8 mouse cellular contexts compared by ENCODE assay signal in genomic region chr7:24507726-24508114, GRCm38 (mm10). TPM values are rescaled to one million over a fixed set of nuclear protein-coding genes. Genes with fewer than 3 reads are reported as not detected.
DNase-seq lines count a peak whose midpoint lies in the region; ATAC-seq and TF ChIP-seq lines count a peak whose summit lies in the region.

No protein-coding gene starts in this region.

- peak overlapping the region; percentile 51 for H3K4me3 ChIP-seq in heart, embryonic 11.5 days (ENCODE audit: low read depth, low read length)
- H3K4me3 ChIP-seq in ES-E14 (ENCODE audit: insufficient read depth in 1 of 2, low read depth in 1 of 2, low read length in 2 of 2, poor library complexity in 1 of 2, severe bottlenecking in 1 of 2) = peak overlapping the region; percentile 73 to 94
- H3K4me3 ChIP-seq in heart, postnatal 0 days (ENCODE audit: low read depth, low read length) = peak overlapping the region; percentile 64
- peak overlapping the region; percentile 81 for H3K4me3 ChIP-seq in liver, embryonic 16.5 days (ENCODE audit: low read depth, low read length)

- H3K4me1 ChIP-seq in heart, embryonic 11.5 days (ENCODE audit: control insufficient read depth, insufficient read depth, low read length) = peaks cover 8% of the 10 kb centered on the region
- H3K4me1 ChIP-seq in ES-E14 (ENCODE audit: control insufficient read depth in 2 of 2, insufficient read depth in 2 of 2, low read length in 2 of 2, poor library complexity in 1 of 2) = peaks cover 2 to 32% of the 10 kb centered on the region in 2 experiments; a peak in 2 of 4 replicates
- peaks cover 31% of the 10 kb centered on the region for H3K4me1 ChIP-seq in heart, postnatal 0 days (ENCODE audit: control insufficient read depth, insufficient read depth)
- peaks cover 15% of the 10 kb centered on the region for H3K4me1 ChIP-seq in liver, embryonic 16.5 days (ENCODE audit: control insufficient read depth, low read depth, low read length)

- in situ Hi-C loops in ES-E14 (cut with MboI; ENCODE audit: low sequenced_read_pairs in 2 of 2, unreplicated experiment in 2 of 2) = loop anchor here in 1 of 2 experiments (25.0 kb wide), 1 partner anchor 95 kb away; no protein-coding TSS in a partner anchor

- peak overlapping the region; percentile 98 for H3K27ac ChIP-seq in heart, embryonic 11.5 days (ENCODE audit: low read depth, low read length)
- peak overlapping the region; percentile 97 for H3K27ac ChIP-seq in ES-E14 (ENCODE audit: insufficient read depth, low read depth, low read length, poor library complexity, severe bottlenecking)
- H3K27ac ChIP-seq in heart, postnatal 0 days (ENCODE audit: low read depth) = peak overlapping the region; percentile 98
- H3K27ac ChIP-seq in liver, embryonic 16.5 days (ENCODE audit: low read length) = peak overlapping the region; percentile 81

- ATAC-seq in heart, embryonic 11.5 days (replicated peaks; ENCODE audit: insufficient number of reproducible peaks, low FRiP score, low TSS enrichment) = no peak; the same call in 1 of the 2 replicates
- ATAC-seq in heart, postnatal 0 days (ENCODE audit: insufficient read depth, low read depth) = no peak
- ATAC-seq in liver, embryonic 16.5 days (ENCODE audit: low read depth) = peak; percentile 1; the same call in 1 of the 2 replicates

- no peak for DNase-seq in heart, adult 9 months (ENCODE audit: low spot score in 2 of 2)
- no peak for DNase-seq in ES-E14 (ENCODE audit: low read depth, low spot score)
- no peak for DNase-seq in heart, postnatal 0 days (ENCODE audit: low spot score)
- DNase-seq in retina, postnatal 1 day = no peak
- DNase-seq in urinary bladder, postnatal 36 days (ENCODE audit: low spot score in 2 of 2) = no peak
- DNase-seq in cerebellum, adult 18-20 months = no peak

- H3K36me3 ChIP-seq in heart, embryonic 11.5 days (ENCODE audit: control insufficient read depth, insufficient read depth, low read length) = peaks cover 3% of the 10 kb centered on the region; the same call in 1 of the 2 replicates
- peaks cover 10% of the 10 kb centered on the region for H3K36me3 ChIP-seq in ES-E14 (ENCODE audit: control insufficient read depth, insufficient read depth, low read length, poor library complexity, severe bottlenecking)
- no peaks in the 10 kb centered on the region for H3K36me3 ChIP-seq in heart, postnatal 0 days (replicated peaks; ENCODE audit: control insufficient read depth, insufficient read depth, low read length)
- no peaks in the 10 kb centered on the region for H3K36me3 ChIP-seq in liver, embryonic 16.5 days (ENCODE audit: control insufficient read depth, insufficient read depth)

- 0 out of 2 replicates have a peak, but pooled peaks have one; percentile 7 for TF ChIP-seq EP300 in heart, postnatal 0 days (IDR thresholded peaks at IDR 0.05; ENCODE audit: low read depth)

- TF ChIP-seq CTCF in heart, postnatal 0 days (IDR thresholded peaks at IDR 0.05; ENCODE audit: low read depth) = no peak

- no peaks in the 10 kb centered on the region for H3K9me3 ChIP-seq in heart, embryonic 11.5 days (replicated peaks; ENCODE audit: control insufficient read depth, low read length)
- H3K9me3 ChIP-seq in ES-E14 (ENCODE audit: control insufficient read depth, insufficient read depth, low read depth, low read length) = no peaks in the 10 kb centered on the region
- H3K9me3 ChIP-seq in heart, postnatal 0 days (replicated peaks; ENCODE audit: control insufficient read depth, low read length) = no peaks in the 10 kb centered on the region
- H3K9me3 ChIP-seq in liver, embryonic 16.5 days (replicated peaks; ENCODE audit: control insufficient read depth, low read length) = no peaks in the 10 kb centered on the region

- H3K27me3 ChIP-seq in heart, embryonic 11.5 days (ENCODE audit: control insufficient read depth, insufficient read depth, low read length) = peaks cover 12% of the 10 kb centered on the region
- H3K27me3 ChIP-seq in heart, postnatal 0 days (ENCODE audit: control insufficient read depth, insufficient read depth, low read length) = 0 out of 2 replicates have a peak, but pooled peaks cover 5% of the 10 kb centered on the region
- peaks cover 5% of the 10 kb centered on the region for H3K27me3 ChIP-seq in liver, embryonic 16.5 days (ENCODE audit: control insufficient read depth, insufficient read depth, low read depth, low read length)

- H3K9ac ChIP-seq in heart, embryonic 11.5 days (ENCODE audit: low read depth, low read length) = peak overlapping the region; percentile 98
- H3K9ac ChIP-seq in ES-E14 (ENCODE audit: insufficient read depth, low read depth, low read length, poor library complexity, severe bottlenecking) = peak overlapping the region; percentile 98
- peak overlapping the region; percentile 90 for H3K9ac ChIP-seq in heart, postnatal 0 days (replicated peaks; ENCODE audit: low read depth, low read length)
- peak overlapping the region; percentile 88 for H3K9ac ChIP-seq in liver, embryonic 16.5 days (ENCODE audit: low read depth, low read length)

- peak overlapping the region; percentile 81 for H3K4me2 ChIP-seq in heart, embryonic 11.5 days
- H3K4me2 ChIP-seq in heart, postnatal 0 days (ENCODE audit: low read depth, low read length) = peak overlapping the region; percentile 97
- H3K4me2 ChIP-seq in liver, embryonic 16.5 days (ENCODE audit: low read depth, low read length) = peak overlapping the region; percentile 94

- 2% methylated on average over 20 of the region's 20 CpGs for WGBS in heart, embryonic 11.5 days (ENCODE audit: insufficient replicate concordance)
- under 1% methylated on average over 20 of the region's 20 CpGs for WGBS in heart, postnatal 0 days
- WGBS in liver, embryonic 16.5 days (ENCODE audit: insufficient replicate concordance) = under 1% methylated on average over 20 of the region's 20 CpGs

TF ChIP-seq in ES-E14, 5 proteins besides CTCF, POLR2A, EP300 and RAD21:
- TF ChIP-seq CHD2 (IDR thresholded peaks at IDR 0.05; ENCODE audit: low read depth, low read length) = no peak
- peak; percentile 43; the same call in 1 of the 2 replicates for TF ChIP-seq MAFK (IDR thresholded peaks at IDR 0.05; ENCODE audit: insufficient read depth, low read depth, low read length)
- TF ChIP-seq ZC3H11A (IDR thresholded peaks at IDR 0.05; ENCODE audit: borderline replicate concordance, low read depth, low read length) = no peak
- TF ChIP-seq HCFC1 (IDR thresholded peaks at IDR 0.05; ENCODE audit: borderline replicate concordance, insufficient read depth, low read length) = no peak
- peak; percentile 1; the same call in 1 of the 2 replicates for TF ChIP-seq ZNF384 (IDR thresholded peaks at IDR 0.05; ENCODE audit: low read depth, low read length)

RNA-seq across cellular contexts. Expression of gene Zfp428, which starts 0.9 kb away (rescaled TPM):
- polyA plus RNA-seq in heart, embryonic 11.5 days (2014; fragmentation: Nextera tagmentation; extraction: Ambion mirVana) = 22.6 and 26.0 TPM in 2 replicates
- total RNA-seq in ES-E14 (2012; rRNA removed) = 94.1 and 114 TPM in 2 replicates
- total RNA-seq in heart, postnatal 0 days (2014; rRNA removed; ENCODE audit: low replicate concordance) = 24.8 and 36.3 TPM in 2 replicates
- 39.1 and 39.3 TPM in 2 replicates for polyA plus RNA-seq in heart, postnatal 0 days (2015; fragmentation: Nextera tagmentation; extraction: Ambion mirVana)
- 2.7 and 3.2 TPM in 2 replicates for polyA plus RNA-seq in liver, embryonic 16.5 days (2015; fragmentation: Nextera tagmentation; extraction: Ambion mirVana)

RNA-seq across cellular contexts. Expression of gene AC161166.1, which starts 4.5 kb away (rescaled TPM):
- 0.25 and 0.57 TPM in 2 replicates for polyA plus RNA-seq in heart, embryonic 11.5 days (2014; fragmentation: Nextera tagmentation; extraction: Ambion mirVana)
- total RNA-seq in ES-E14 (2012; rRNA removed) = 1.2 and 1.6 TPM in 2 replicates
- not detected in 2 replicates for total RNA-seq in heart, postnatal 0 days (2014; rRNA removed; ENCODE audit: low replicate concordance)
- 0.10 and 0.19 TPM in 2 replicates for polyA plus RNA-seq in heart, postnatal 0 days (2015; fragmentation: Nextera tagmentation; extraction: Ambion mirVana)
- polyA plus RNA-seq in liver, embryonic 16.5 days (2015; fragmentation: Nextera tagmentation; extraction: Ambion mirVana) = not detected in 2 replicates

RNA-seq across cellular contexts. Expression of gene Irgq, which starts 22.8 kb away (rescaled TPM):
- 4.1 and 6.1 TPM in 2 replicates for polyA plus RNA-seq in heart, embryonic 11.5 days (2014; fragmentation: Nextera tagmentation; extraction: Ambion mirVana)
- total RNA-seq in ES-E14 (2012; rRNA removed) = 6.2 and 6.4 TPM in 2 replicates
- 22.1 and 24.5 TPM in 2 replicates for total RNA-seq in heart, postnatal 0 days (2014; rRNA removed; ENCODE audit: low replicate concordance)
- 4.5 and 4.8 TPM in 2 replicates for polyA plus RNA-seq in heart, postnatal 0 days (2015; fragmentation: Nextera tagmentation; extraction: Ambion mirVana)
- polyA plus RNA-seq in liver, embryonic 16.5 days (2015; fragmentation: Nextera tagmentation; extraction: Ambion mirVana) = 1.1 and 1.3 TPM in 2 replicates

RNA-seq across cellular contexts. Expression of gene Cadm4, which starts 25.9 kb away (rescaled TPM):
- 0.20 and 0.23 TPM in 2 replicates for polyA plus RNA-seq in heart, embryonic 11.5 days (2014; fragmentation: Nextera tagmentation; extraction: Ambion mirVana)
- 10.8 and 21.4 TPM in 2 replicates for total RNA-seq in ES-E14 (2012; rRNA removed)
- total RNA-seq in heart, postnatal 0 days (2014; rRNA removed; ENCODE audit: low replicate concordance) = 14.3 and 30.5 TPM in 2 replicates
- polyA plus RNA-seq in heart, postnatal 0 days (2015; fragmentation: Nextera tagmentation; extraction: Ambion mirVana) = 4.1 and 4.2 TPM in 2 replicates
- polyA plus RNA-seq in liver, embryonic 16.5 days (2015; fragmentation: Nextera tagmentation; extraction: Ambion mirVana) = 0.24 TPM in 1 of 2 replicates, not detected in the other

RNA-seq across cellular contexts. Expression of gene Pinlyp, which starts 38.2 kb away (rescaled TPM):
- polyA plus RNA-seq in heart, embryonic 11.5 days (2014; fragmentation: Nextera tagmentation; extraction: Ambion mirVana) = not detected in 2 replicates
- 0.58 TPM in 1 of 2 replicates, not detected in the other for total RNA-seq in ES-E14 (2012; rRNA removed)
- total RNA-seq in heart, postnatal 0 days (2014; rRNA removed; ENCODE audit: low replicate concordance) = not detected in 2 replicates
- not detected in 2 replicates for polyA plus RNA-seq in heart, postnatal 0 days (2015; fragmentation: Nextera tagmentation; extraction: Ambion mirVana)
- polyA plus RNA-seq in liver, embryonic 16.5 days (2015; fragmentation: Nextera tagmentation; extraction: Ambion mirVana) = not detected in 2 replicates
